In the genomic region with DNA sequence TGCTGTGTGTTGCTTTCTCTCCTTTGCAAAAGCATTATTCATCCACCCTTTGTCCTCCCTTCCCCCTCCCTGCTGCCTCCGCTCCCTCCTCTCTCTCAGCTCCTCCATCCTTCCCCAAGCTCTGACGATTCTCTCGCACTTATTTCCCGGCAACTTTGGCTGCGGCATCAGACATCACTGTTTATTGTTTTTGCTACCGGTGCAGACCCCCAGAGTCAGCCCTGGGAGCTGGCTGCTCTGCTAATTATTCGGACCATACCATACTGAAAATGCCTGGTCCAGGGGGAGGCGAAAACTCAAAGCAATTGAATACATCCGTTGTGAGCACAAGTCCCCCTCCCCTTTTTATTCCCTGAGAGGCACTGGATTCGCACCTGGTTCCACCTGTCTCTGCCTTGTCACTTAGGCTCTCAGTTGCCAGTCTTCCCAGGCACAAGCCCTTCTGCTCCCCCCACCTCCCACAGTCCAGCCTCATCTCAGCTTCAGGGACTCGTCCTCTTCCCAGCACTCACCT, we compare ENCODE assay signal across 9 mouse cellular contexts. TPM values are rescaled to one million over a fixed set of nuclear protein-coding genes. Genes with fewer than 3 reads are reported as not detected.
DNase-seq lines count a peak whose midpoint lies in the region; ATAC-seq and TF ChIP-seq lines count a peak whose summit lies in the region.
"Had no signal": no experiment of that assay in that cellular context is flagged by ENCODE, and none has a peak within 500 bp of the region (broad histone marks: within the 10 kb centered on the region; RNA-seq: fewer than 3 reads in every experiment).

No protein-coding gene starts in this region.

- H3K27me3 ChIP-seq in heart, embryonic 13.5 days (replicated peaks), result peaks cover 11% of the 10 kb centered on the region
- H3K27me3 ChIP-seq in E14TG2a.4 (ENCODE audit: insufficient read depth, low read length), result peaks cover 57% of the 10 kb centered on the region
- H3K27me3 ChIP-seq in hindbrain, embryonic 13.5 days, result no peaks in the 10 kb centered on the region
- no peaks in the 10 kb centered on the region for H3K27me3 ChIP-seq in midbrain, embryonic 12.5 days

- H3K4me1 ChIP-seq in heart, embryonic 13.5 days, result peaks cover 65% of the 10 kb centered on the region
- H3K4me1 ChIP-seq in E14TG2a.4 (replicated peaks; ENCODE audit: low read depth, low read length), result peaks cover 63% of the 10 kb centered on the region
- peaks cover 61% of the 10 kb centered on the region for H3K4me1 ChIP-seq in hindbrain, embryonic 13.5 days (replicated peaks)
- peaks cover 55% of the 10 kb centered on the region for H3K4me1 ChIP-seq in midbrain, embryonic 12.5 days

- no peak for DNase-seq in heart, postnatal 36 days
- peak; percentile 43 to 50 for DNase-seq in cerebellum, postnatal 36 days
- DNase-seq in ovary, postnatal 36 days (ENCODE audit: low spot score), result no peak
- DNase-seq in kidney, adult 11 months, result no peak

- no peaks in the 10 kb centered on the region for H3K36me3 ChIP-seq in heart, embryonic 13.5 days
- peaks cover 3% of the 10 kb centered on the region for H3K36me3 ChIP-seq in E14TG2a.4 (ENCODE audit: insufficient read depth, low read length)
- H3K36me3 ChIP-seq in hindbrain, embryonic 13.5 days, result no peaks in the 10 kb centered on the region
- H3K36me3 ChIP-seq in midbrain, embryonic 12.5 days, result no peaks in the 10 kb centered on the region

- intact Hi-C loops in heart, postnatal 36 days (cut with DNase I), result no loop called here

- under 1% methylated on average over 11 of the region's 11 CpGs for WGBS in heart, embryonic 13.5 days
- WGBS in hindbrain, embryonic 13.5 days, result 0% methylated on average over 11 of the region's 11 CpGs
- WGBS in midbrain, embryonic 12.5 days, result 0% methylated on average over 11 of the region's 11 CpGs

- H3K4me3 ChIP-seq in heart, embryonic 13.5 days, result peak overlapping the region; percentile 58
- H3K4me3 ChIP-seq in E14TG2a.4 (replicated peaks; ENCODE audit: low read length), result peak overlapping the region; percentile 69
- peak overlapping the region; percentile 55 for H3K4me3 ChIP-seq in hindbrain, embryonic 13.5 days
- H3K4me3 ChIP-seq in midbrain, embryonic 12.5 days, result peak overlapping the region; percentile 65

- no peak for ATAC-seq in heart, embryonic 13.5 days (ENCODE audit: extremely low read depth, insufficient number of reproducible peaks, low FRiP score, low TSS enrichment)
- peak; percentile 63 for ATAC-seq in hindbrain, embryonic 13.5 days (ENCODE audit: low FRiP score)
- peak; percentile 41 for ATAC-seq in midbrain, embryonic 12.5 days (ENCODE audit: low FRiP score, low read depth)

- TF ChIP-seq CTCF in E14TG2a.4 (conservative IDR thresholded peaks at IDR 0.05; ENCODE audit: low read length), result no peak

- H3K27ac ChIP-seq in heart, embryonic 13.5 days (replicated peaks), result peak overlapping the region; percentile 69
- H3K27ac ChIP-seq in hindbrain, embryonic 13.5 days, result peak overlapping the region; percentile 90
- H3K27ac ChIP-seq in midbrain, embryonic 12.5 days (replicated peaks), result peak overlapping the region; percentile 72

- peak overlapping the region; percentile 68 for H3K4me2 ChIP-seq in heart, embryonic 13.5 days
- peak overlapping the region; percentile 80 for H3K4me2 ChIP-seq in hindbrain, embryonic 13.5 days
- H3K4me2 ChIP-seq in midbrain, embryonic 12.5 days (replicated peaks), result peak overlapping the region; percentile 65

- no peaks in the 10 kb centered on the region for H3K9me3 ChIP-seq in heart, embryonic 13.5 days
- no peaks in the 10 kb centered on the region for H3K9me3 ChIP-seq in E14TG2a.4 (ENCODE audit: low read length)
- H3K9me3 ChIP-seq in hindbrain, embryonic 13.5 days, result no peaks in the 10 kb centered on the region
- no peaks in the 10 kb centered on the region for H3K9me3 ChIP-seq in midbrain, embryonic 12.5 days

- peak overlapping the region; percentile 73 for H3K9ac ChIP-seq in heart, embryonic 13.5 days
- peak overlapping the region; percentile 82 for H3K9ac ChIP-seq in hindbrain, embryonic 13.5 days
- H3K9ac ChIP-seq in midbrain, embryonic 12.5 days (replicated peaks), result peak overlapping the region; percentile 73

RNA-seq across cellular contexts. Expression of a gene that starts 0.6 kb away (rescaled TPM):
- 7.3 and 8.4 TPM in 2 replicates for polyA plus RNA-seq in heart, embryonic 13.5 days (2015; fragmentation: Nextera tagmentation; extraction: Ambion mirVana)
- 1 to 10 TPM; 1.2 TPM for total RNA-seq in heart, postnatal 36 days (2021)
- 22.2 and 25.4 TPM in 2 replicates for polyA plus RNA-seq in hindbrain, embryonic 13.5 days (2015; fragmentation: Nextera tagmentation; extraction: Ambion mirVana)
- polyA plus RNA-seq in midbrain, embryonic 12.5 days (2016; fragmentation: Nextera tagmentation; extraction: Ambion mirVana), result 22.5 and 26.3 TPM in 2 replicates
- total RNA-seq: MEL had no signal

RNA-seq across cellular contexts. Expression of a gene that starts 7.3 kb away (rescaled TPM):
- polyA plus RNA-seq in heart, embryonic 13.5 days (2015; fragmentation: Nextera tagmentation; extraction: Ambion mirVana), result 16.4 and 18.5 TPM in 2 replicates
- 1 to 10 TPM; 6.1 to 6.2 TPM for total RNA-seq in heart, postnatal 36 days (2021)
- polyA plus RNA-seq in hindbrain, embryonic 13.5 days (2015; fragmentation: Nextera tagmentation; extraction: Ambion mirVana), result 26.7 and 28.6 TPM in 2 replicates
- 42.5 and 45.9 TPM in 2 replicates for polyA plus RNA-seq in midbrain, embryonic 12.5 days (2016; fragmentation: Nextera tagmentation; extraction: Ambion mirVana)

RNA-seq across cellular contexts. Expression of a gene that starts 9.0 kb away (rescaled TPM):
- 5.7 and 6.5 TPM in 2 replicates for polyA plus RNA-seq in heart, embryonic 13.5 days (2015; fragmentation: Nextera tagmentation; extraction: Ambion mirVana)
- 1 to 10 TPM; 1.1 to 1.4 TPM for total RNA-seq in heart, postnatal 36 days (2021)
- polyA plus RNA-seq in hindbrain, embryonic 13.5 days (2015; fragmentation: Nextera tagmentation; extraction: Ambion mirVana), result 5.2 and 7.0 TPM in 2 replicates
- polyA plus RNA-seq in midbrain, embryonic 12.5 days (2016; fragmentation: Nextera tagmentation; extraction: Ambion mirVana), result 9.1 and 10.9 TPM in 2 replicates
- total RNA-seq: MEL had no signal

RNA-seq across cellular contexts. Expression of a gene that starts 19.4 kb away (rescaled TPM):
- 20.8 and 21.9 TPM in 2 replicates for polyA plus RNA-seq in heart, embryonic 13.5 days (2015; fragmentation: Nextera tagmentation; extraction: Ambion mirVana)
- 10 to 100 TPM; 62.4 to 63.4 TPM for total RNA-seq in heart, postnatal 36 days (2021)
- polyA plus RNA-seq in hindbrain, embryonic 13.5 days (2015; fragmentation: Nextera tagmentation; extraction: Ambion mirVana), result 17.2 and 18.5 TPM in 2 replicates
- 28.1 and 29.5 TPM in 2 replicates for polyA plus RNA-seq in midbrain, embryonic 12.5 days (2016; fragmentation: Nextera tagmentation; extraction: Ambion mirVana)

RNA-seq across cellular contexts. Expression of a gene that starts 40.8 kb away (rescaled TPM):
- polyA plus RNA-seq in heart, embryonic 13.5 days (2015; fragmentation: Nextera tagmentation; extraction: Ambion mirVana), result 38.8 and 40.2 TPM in 2 replicates
- total RNA-seq in heart, postnatal 36 days (2021), result 10 to 100 TPM; 81.1 to 84.3 TPM
- polyA plus RNA-seq in hindbrain, embryonic 13.5 days (2015; fragmentation: Nextera tagmentation; extraction: Ambion mirVana), result 34.6 and 39.4 TPM in 2 replicates
- 38.8 and 46.2 TPM in 2 replicates for polyA plus RNA-seq in midbrain, embryonic 12.5 days (2016; fragmentation: Nextera tagmentation; extraction: Ambion mirVana)
- total RNA-seq: MEL had no signal

Comparison
In these comparisons a context has a peak if more than half of its experiments do, and no peak if none do; other contexts are left out.
1. DNase-seq: peak in cerebellum, postnatal 36 days (2 of 2); none in heart, postnatal 36 days (0 of 2), ovary, postnatal 36 days (single experiment) and kidney, adult 11 months (single experiment).
2. Peak in every context shown above with its lines, with median percentiles within 50 percentile points of each other: H3K27ac ChIP-seq, H3K4me2 ChIP-seq, H3K4me3 ChIP-seq and H3K9ac ChIP-seq.